Mouse (Mus musculus): ENCODE data around the gene Khnyn.

Gene Khnyn

GRCm38 (mm10) chr14:55873714-55874683 is 10.7 kb upstream of the Khnyn start:
- peak; percentile 83 for DNase-seq

- DNase-seq = no peak
These were observed 7.1 kb upstream of the Khnyn start for GRCm38 (mm10) chr14:55877469-55878315.

DNA sequence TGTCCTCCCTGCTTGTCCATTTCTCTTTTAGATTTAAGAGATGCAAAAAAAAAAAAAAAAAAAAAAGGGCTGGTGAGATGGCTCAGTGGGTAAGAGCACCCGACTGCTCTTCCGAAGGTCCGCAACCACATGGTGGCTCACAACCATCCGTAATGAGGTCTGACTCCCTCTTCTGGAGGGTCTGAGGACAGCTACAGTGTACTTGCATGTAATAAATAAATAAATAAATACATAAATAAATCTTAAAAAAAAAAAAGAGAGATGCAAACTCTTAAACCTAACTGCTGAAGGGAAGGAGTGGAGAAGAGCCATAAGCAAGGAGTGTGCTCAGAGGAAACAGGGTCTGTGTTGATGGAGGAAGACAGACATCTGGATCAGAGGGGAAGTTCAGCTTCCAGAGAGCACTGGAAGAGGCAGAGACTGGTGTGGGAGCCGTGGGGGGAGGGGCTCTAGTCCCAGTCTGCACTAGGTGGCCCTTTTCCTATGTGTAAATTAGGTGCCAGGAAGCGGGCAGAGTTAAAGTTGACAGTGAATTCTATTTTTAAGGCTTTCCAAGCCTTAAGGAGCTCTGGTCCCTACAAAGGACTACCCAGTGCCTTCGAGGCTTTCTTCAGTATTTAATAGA is 6.3 kb upstream of the Khnyn start:
- no peak for DNase-seq

GRCm38 (mm10) chr14:55879623-55880022 is 5.1 kb upstream of the Khnyn start:
- peak; percentile 82 for DNase-seq

- no peak for DNase-seq
These were observed 3.8 kb upstream of the Khnyn start for GRCm38 (mm10) chr14:55880982-55881381.

DNA sequence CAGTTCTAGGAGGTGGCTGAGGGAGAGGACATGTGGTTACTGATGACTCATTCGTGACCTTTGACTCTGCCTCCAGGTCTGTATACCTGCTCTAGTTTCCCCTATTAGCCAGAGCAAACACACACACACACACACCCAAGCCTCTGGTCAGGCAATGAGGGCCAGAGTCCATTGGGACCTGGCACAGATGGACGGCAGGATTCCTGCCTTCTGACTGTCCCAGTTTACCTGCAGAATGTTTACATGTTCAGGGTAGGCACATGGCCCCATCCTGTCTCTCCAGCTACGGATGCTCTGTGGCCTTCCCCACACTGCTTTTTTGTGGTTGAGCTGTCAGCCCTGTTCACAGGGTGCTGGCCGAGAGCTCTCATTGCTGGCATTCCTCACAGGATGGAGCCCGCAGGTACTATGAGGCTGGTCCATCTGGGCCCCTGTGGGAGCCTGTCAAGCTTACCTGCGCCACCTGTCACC is 2.5 kb upstream of the Khnyn start:
- peak; percentile 53 for DNase-seq

- DNase-seq = no peak
These were observed 1.5 kb upstream of the Khnyn start for GRCm38 (mm10) chr14:55883149-55883661.

- DNase-seq = no peak
These were observed 1.1 kb upstream of the Khnyn start for GRCm38 (mm10) chr14:55883663-55884062.

GRCm38 (mm10) chr14:55884166-55884565 is 581 bp upstream of the Khnyn start, which contains the start of gene Cbln3:
Gene Cbln3 (minus strand): TSS chr14:55884392.
- peak; percentile 66 for DNase-seq

GRCm38 (mm10) chr14:55885114-55885790 is 505 bp downstream of the Khnyn start:
- peak; percentile 56 for DNase-seq

GRCm38 (mm10) chr14:55885791-55886271 is 1.1 kb downstream of the Khnyn start:
- no peak for DNase-seq

- DNase-seq = no peak
These were observed 2.0 kb downstream of the Khnyn start for GRCm38 (mm10) chr14:55886571-55887382.

- peak; percentile 31 for DNase-seq
These were observed 12.9 kb downstream of the Khnyn start for GRCm38 (mm10) chr14:55897671-55898070.

DNA sequence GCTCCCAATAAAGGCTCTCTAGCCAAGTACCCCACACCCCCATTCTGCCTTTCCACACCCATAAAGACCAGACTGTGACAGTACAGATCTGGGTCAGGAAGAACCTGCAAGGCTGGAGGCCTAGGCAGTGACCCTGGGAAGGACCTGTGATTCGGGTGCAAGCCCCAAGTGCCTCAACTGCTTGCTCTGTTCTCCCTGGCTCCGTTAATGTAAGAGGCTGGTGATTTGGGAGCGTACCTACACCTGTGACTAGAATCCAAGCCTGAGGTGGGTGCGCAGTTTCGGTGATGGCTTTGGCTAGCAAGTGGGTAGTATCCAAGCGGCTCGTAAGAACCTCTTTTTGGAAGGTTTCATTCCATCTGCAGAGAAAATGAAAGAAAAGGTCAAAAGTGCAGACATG is 14.2 kb downstream of the Khnyn start:
- no peak for DNase-seq

GRCm38 (mm10) chr14:55899701-55900413 is 15.1 kb downstream of the Khnyn start, which contains the start of gene Sdr39u1:
Gene Sdr39u1 (minus strand): TSS chr14:55900293.
- DNase-seq = peak; percentile 83

GRCm38 (mm10) chr14:55900414-55900755 is 15.6 kb downstream of the Khnyn start:
- DNase-seq = no peak

GRCm38 (mm10) chr14:55905518-55905917 is 20.8 kb downstream of the Khnyn start:
- no peak for DNase-seq

DNA sequence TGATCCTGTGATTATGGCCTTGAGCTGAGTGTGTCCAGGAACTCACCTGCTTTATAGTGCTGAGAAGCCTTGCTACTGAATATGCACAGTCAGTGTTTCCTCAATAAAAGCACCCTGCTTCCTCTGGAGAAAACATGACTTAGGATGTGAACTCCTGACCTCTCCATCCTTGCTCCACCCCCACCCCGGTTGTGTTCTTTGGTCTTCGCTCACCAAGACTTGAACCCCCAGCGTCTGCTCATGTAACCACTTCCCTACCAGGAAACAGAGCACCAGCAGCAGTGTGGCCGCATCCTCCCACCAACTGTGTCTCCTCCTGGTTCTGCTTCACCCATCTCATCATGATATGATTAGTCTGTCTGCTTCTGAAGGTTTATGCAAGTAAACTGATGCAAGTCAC is 28.7 kb downstream of the Khnyn start:
- no peak for DNase-seq

DNA sequence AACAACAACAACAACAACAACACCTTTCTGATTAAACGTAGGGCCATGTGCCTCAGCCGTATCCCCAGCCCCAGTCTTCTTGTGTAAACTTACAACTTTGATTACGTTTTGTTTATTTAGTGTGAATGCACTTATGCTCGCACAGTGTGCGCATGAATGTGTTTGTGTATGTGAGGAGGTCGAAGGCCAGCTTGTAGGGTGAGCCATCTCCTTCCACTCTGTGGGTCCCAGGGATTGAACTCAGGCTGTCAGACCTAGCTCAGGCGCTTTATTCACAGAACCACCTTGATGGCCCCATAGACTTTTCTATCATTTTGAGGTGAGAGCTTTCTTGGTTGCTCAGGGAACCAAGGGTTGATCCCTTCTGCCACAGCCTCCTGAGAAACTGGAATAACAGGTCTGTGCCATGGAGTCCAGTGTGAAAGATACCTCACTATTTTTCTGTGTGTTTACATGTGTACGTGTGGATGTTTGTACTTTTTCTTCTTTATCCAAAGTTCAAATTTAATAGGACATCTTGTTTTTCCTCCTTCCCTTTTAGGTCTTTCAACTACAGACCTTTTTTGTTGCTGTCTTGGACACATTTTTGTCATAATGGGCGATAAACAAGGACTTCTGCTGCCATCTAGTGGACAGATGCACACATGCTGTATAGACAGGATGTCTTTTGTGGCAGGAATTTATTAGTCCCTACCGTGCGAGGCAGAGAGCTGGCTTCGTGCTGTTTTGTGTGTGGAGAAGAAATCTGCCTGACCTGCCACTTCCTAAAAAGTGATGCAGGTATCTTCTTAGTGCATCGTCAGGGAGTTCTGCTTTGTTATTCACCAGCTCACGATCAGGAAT is 33.7 kb downstream of the Khnyn start:
- peak; percentile 66 for DNase-seq

Data from kidney, adult 18-20 months (tissue).